Mouse (Mus musculus) MEL (cell line): ENCODE data around the gene Ndufa11. TPM values are rescaled to one million over a fixed set of nuclear protein-coding genes. Genes with fewer than 3 reads are reported as not detected.

Experiments used
- DNase-seq: peaks from one replicate; pipeline ENCODE4 v3.0.0; 2011; ENCODE audit warnings: low read depth, low spot score
- H3K27ac ChIP-seq: 2 replicates; pipeline ENCODE4 v1.5.1; 2012; ENCODE audit warnings: low read depth, mild to moderate bottlenecking, control low read depth, low read length, moderate library complexity; ENCODE audit not compliant: control insufficient read depth
- H3K27me3 ChIP-seq, 2 experiments: fragments of 150-350 bp in 1 of 2; sonication (generic) in 1 of 2; 2 replicates each; pipeline ENCODE4 v1.6.1; 2012; ENCODE audit warnings: low read length in 2 of 2, mild to moderate bottlenecking in 2 of 2, improper control_type of control experiment in 1 of 2, moderate library complexity in 1 of 2; ENCODE audit not compliant: insufficient read depth in 2 of 2, control insufficient read depth in 1 of 2
- H3K36me3 ChIP-seq, 2 experiments: 2 replicates each; pipeline ENCODE4 v1.6.1; 2012 to 2014; ENCODE audit warnings: low read length in 2 of 2, improper control_type of control experiment in 1 of 2, inconsistent platforms in 1 of 2, mild to moderate bottlenecking in 1 of 2; ENCODE audit not compliant: insufficient read depth in 2 of 2, control insufficient read depth in 1 of 2
- H3K4me1 ChIP-seq, 2 experiments: fragments of 150-350 bp in 1 of 2; sonication (generic) in 1 of 2; 2 replicates each; pipeline ENCODE4 v1.6.1; 2012; ENCODE audit warnings: low read length in 2 of 2, improper control_type of control experiment in 1 of 2, mild to moderate bottlenecking in 1 of 2; ENCODE audit not compliant: insufficient read depth in 2 of 2, control insufficient read depth in 1 of 2
- H3K4me3 ChIP-seq, 2 experiments: fragments of 150-350 bp in 1 of 2; sonication (generic) in 1 of 2; 2 replicates each; pipeline ENCODE4 v1.5.1; 2012; ENCODE audit warnings: low read depth in 2 of 2, low read length in 2 of 2, mild to moderate bottlenecking in 2 of 2, moderate library complexity in 2 of 2, control low read depth in 1 of 2, improper control_type of control experiment in 1 of 2; ENCODE audit not compliant: control insufficient read depth in 1 of 2, insufficient read depth in 1 of 2
- H3K79me2 ChIP-seq: 2 replicates; pipeline ENCODE4 v1.6.1; 2012; ENCODE audit warnings: mild to moderate bottlenecking, low read length, moderate library complexity; ENCODE audit not compliant: control insufficient read depth, poor library complexity, insufficient read depth
- H3K9ac ChIP-seq: 2 replicates; pipeline ENCODE4 v1.6.1; 2012; ENCODE audit warnings: low read depth, mild to moderate bottlenecking, control low read depth, low read length, moderate library complexity; ENCODE audit not compliant: control insufficient read depth, poor library complexity, severe bottlenecking
- H3K9me3 ChIP-seq: fragments of 150-350 bp; sonication (generic); replicated peaks from 2 replicates; pipeline ENCODE4 v1.6.1; 2012; ENCODE audit warnings: mild to moderate bottlenecking, low read length, improper control_type of control experiment, moderate library complexity; ENCODE audit not compliant: insufficient read depth
- CHD2 ChIP-seq: IDR thresholded peaks from 2 replicates; pipeline ENCODE4 v1.6.1; 2011; ENCODE audit warnings: low read length, improper control_type of control experiment
- CTCF ChIP-seq, 3 experiments: IDR thresholded peaks in 2 of 3; conservative IDR thresholded peaks in 1 of 3; 2 replicates each; pipeline ENCODE4 v1.5.1; 2011 to 2012; ENCODE audit warnings: low read length in 3 of 3, low read depth in 2 of 3, mild to moderate bottlenecking in 2 of 3, improper control_type of control experiment in 1 of 3, inconsistent platforms in 1 of 3, mixed read lengths in 1 of 3, moderate library complexity in 1 of 3; ENCODE audit not compliant: control insufficient read depth in 1 of 3, insufficient read depth in 1 of 3, poor library complexity in 1 of 3, severe bottlenecking in 1 of 3
- EP300 ChIP-seq, 2 experiments: IDR thresholded peaks; 2 replicates each; pipeline ENCODE4 v1.6.1; 2011; ENCODE audit warnings: improper control_type of control experiment in 2 of 2, low read length in 2 of 2, low read depth in 1 of 2, mild to moderate bottlenecking in 1 of 2
- GATA1 ChIP-seq: IDR thresholded peaks from 2 replicates; pipeline ENCODE4 v1.6.1; 2011; ENCODE audit warnings: low read depth, low read length, improper control_type of control experiment
- KAT2A ChIP-seq: conservative IDR thresholded peaks from 2 replicates; pipeline ENCODE4 v1.6.1; 2012; ENCODE audit warnings: low read depth, low read length, improper control_type of control experiment, inconsistent platforms
- MAFK ChIP-seq: IDR thresholded peaks from 2 replicates; pipeline ENCODE4 v1.6.1; 2011; ENCODE audit warnings: low read depth, mild to moderate bottlenecking, low read length, improper control_type of control experiment, borderline replicate concordance
- MAX ChIP-seq: IDR thresholded peaks from 2 replicates; pipeline ENCODE4 v1.6.1; 2011; ENCODE audit warnings: low read length, improper control_type of control experiment
- MXI1 ChIP-seq: IDR thresholded peaks from 2 replicates; pipeline ENCODE4 v1.6.1; 2011; ENCODE audit warnings: mild to moderate bottlenecking, low read depth, low read length, improper control_type of control experiment
- MYB ChIP-seq: IDR thresholded peaks from 2 replicates; pipeline ENCODE4 v1.6.1; 2011; ENCODE audit warnings: mild to moderate bottlenecking, low read depth, low read length, improper control_type of control experiment
- MYC ChIP-seq: IDR thresholded peaks from 2 replicates; pipeline ENCODE4 v1.6.1; 2011; ENCODE audit warnings: low read depth, mild to moderate bottlenecking, low read length, improper control_type of control experiment, moderate library complexity
- NELFE ChIP-seq: IDR thresholded peaks from 2 replicates; pipeline ENCODE4 v1.6.1; 2011; ENCODE audit warnings: low read depth, low read length, improper control_type of control experiment
- POLR2A ChIP-seq, 2 experiments: IDR thresholded peaks; 2 replicates each; pipeline ENCODE4 v1.6.1; 2011 to 2012; ENCODE audit warnings: low read length in 2 of 2, mild to moderate bottlenecking in 2 of 2, control low read depth in 1 of 2, improper control_type of control experiment in 1 of 2, low read depth in 1 of 2, moderate library complexity in 1 of 2; ENCODE audit not compliant: control insufficient read depth in 1 of 2, insufficient read depth in 1 of 2, poor library complexity in 1 of 2
- POLR2AphosphoS5 ChIP-seq: IDR thresholded peaks from 2 replicates; pipeline ENCODE4 v1.6.1; 2012; ENCODE audit warnings: low read depth, borderline replicate concordance, mild to moderate bottlenecking, inconsistent platforms, low read length, moderate library complexity, mixed read lengths
- RCOR1 ChIP-seq: IDR thresholded peaks from 2 replicates; pipeline ENCODE4 v1.6.1; 2012; ENCODE audit warnings: low read depth, mild to moderate bottlenecking, inconsistent platforms, low read length, improper control_type of control experiment
- USF1 ChIP-seq: IDR thresholded peaks from 2 replicates; pipeline ENCODE4 v1.6.1; 2014; ENCODE audit warnings: low read depth, mild to moderate bottlenecking, inconsistent platforms, low read length, improper control_type of control experiment, moderate library complexity
- ZKSCAN1 ChIP-seq: IDR thresholded peaks from 2 replicates; pipeline ENCODE4 v1.6.1; 2012; ENCODE audit warnings: low read depth, mild to moderate bottlenecking, inconsistent platforms, low read length, improper control_type of control experiment, moderate library complexity
- ZMIZ1 ChIP-seq: IDR thresholded peaks from 2 replicates; pipeline ENCODE4 v1.6.1; 2012; ENCODE audit warnings: low read depth, mild to moderate bottlenecking, inconsistent platforms, low read length, improper control_type of control experiment, moderate library complexity
- ZNF384 ChIP-seq: IDR thresholded peaks from 2 replicates; pipeline ENCODE4 v1.6.1; 2012; ENCODE audit warnings: low read depth, mild to moderate bottlenecking, inconsistent platforms, low read length, improper control_type of control experiment
- polyA plus RNA-seq, 2 experiments: library from polyadenylated mRNA; stranded (reverse) in 1 of 2; unstranded in 1 of 2; fragments of >175 nt in 1 of 2; fragments of >200 nt in 1 of 2; gene quantifications; 2 replicates each; pipeline versions ENCODE4 v1.2.1 to v1.2.4; 2012; ENCODE audit warnings: low replicate concordance in 2 of 2, low read depth in 1 of 2; ENCODE audit not compliant: insufficient read length in 2 of 2, insufficient read depth in 1 of 2, missing spikeins in 1 of 2
- total RNA-seq: library from RNA; depleted of rRNA; stranded (reverse); fragments of 300-350 nt; gene quantifications from 2 replicates; pipeline ENCODE4 v1.2.3, GENCODE M21; 2012

The Ndufa11 gene
- total and polyA plus RNA-seq, 3 experiments, result 249 to 351 TPM; not detected in 1

GRCm38 (mm10) chr17:56764474-56765354 lies 47.1 kb downstream of the Ndufa11 start, which contains the start of gene Dus3l (continued):
- TF ChIP-seq EP300 (IDR thresholded peaks at IDR 0.05; ENCODE audit: low read depth in 1 of 2, low read length in 2 of 2), result peak in 1 of 2 experiments; percentile 2; a peak in 1 of 4 replicates
- peak; percentile 55 for TF ChIP-seq NELFE
- TF ChIP-seq MYB, result no peak
- no peak for TF ChIP-seq POLR2AphosphoS5
- no peak for TF ChIP-seq ZKSCAN1
- TF ChIP-seq MAX, result peak; percentile 87
- no peak for TF ChIP-seq CTCF (IDR thresholded peaks at IDR 0.05 in 2 of 3, conservative IDR thresholded peaks at IDR 0.05 in 1 of 3; ENCODE audit: control insufficient read depth in 1 of 3, insufficient read depth in 1 of 3, low read depth in 2 of 3, low read length in 3 of 3, poor library complexity in 1 of 3, severe bottlenecking in 1 of 3)
- TF ChIP-seq POLR2A (IDR thresholded peaks at IDR 0.05; ENCODE audit: control insufficient read depth in 1 of 2, insufficient read depth in 1 of 2, low read depth in 1 of 2, low read length in 2 of 2, poor library complexity in 1 of 2), result peak; percentile 42 to 85; a peak in 3 of 4 replicates
- peak; percentile 38; the same call in 1 of the 2 replicates for TF ChIP-seq USF1
- 0 out of 2 replicates have a peak, but pooled peaks have one; percentile 0 for TF ChIP-seq RCOR1
- TF ChIP-seq CHD2, result peak; percentile 34; the same call in 1 of the 2 replicates
- TF ChIP-seq MYC, result peak; percentile 94
- peak; percentile 83 for TF ChIP-seq KAT2A
- peak; percentile 91 for TF ChIP-seq ZNF384
- TF ChIP-seq MAFK, result no peak

- Histone ChIP-seq H3K36me3 (peaks cover 0 to 9% of the 10 kb centered on the region in 2 experiments; a peak in 2 of 4 replicates), H3K79me2 (peaks cover 14% of the 10 kb centered on the region), H3K4me1 (peaks cover 0 to 28% of the 10 kb centered on the region in 2 experiments; a peak in 3 of 4 replicates), H3K4me3 (peak overlapping the region; percentile 76 to 84), H3K9ac (peak overlapping the region; percentile 95), H3K9me3 (no peaks in the 10 kb centered on the region), H3K27me3 (no peaks in the 10 kb centered on the region), H3K27ac (peak overlapping the region; percentile 90)
- DNase-seq, result no peak
- TF ChIP-seq GATA1, result no peak
- no peak for TF ChIP-seq MXI1
- no peak for TF ChIP-seq POLR2AphosphoS5
- TF ChIP-seq ZMIZ1, result no peak
Observed at GRCm38 (mm10) chr17:56765431-56765830, 47.9 kb downstream of the Ndufa11 start.
